Mouse (Mus musculus): ENCODE measurements at regions not wholly inside any gene's neighbourhood (a gene's known extent, or its start where the extent isn't known, plus 50 kb on each side); places are given as distances from the start of the nearest gene placed in this dataset.
"Not testable (repeated sequence)": the region's sequence is repeated elsewhere in the genome, so short reads cannot be mapped to it uniquely, and the experiment has no call there.

GRCm38 (mm10) chr6:41140916-41141315 lies 105.6 kb upstream of the 2210010C04Rik start:
- H3K9ac ChIP-seq (ENCODE audit: low read depth, low read length): no peak overlapping the region
- H3K9me3 ChIP-seq (replicated peaks; ENCODE audit: control insufficient read depth, low read length): no peaks in the 10 kb centered on the region
- H3K36me3 ChIP-seq (ENCODE audit: control insufficient read depth, insufficient read depth, low read length): no peaks in the 10 kb centered on the region
- no peak overlapping the region for H3K4me2 ChIP-seq
- no peak for ATAC-seq (replicated peaks; ENCODE audit: insufficient number of reproducible peaks, low FRiP score, low TSS enrichment)
- no peak overlapping the region for H3K4me3 ChIP-seq (ENCODE audit: low read depth, low read length)
- H3K27me3 ChIP-seq (ENCODE audit: control insufficient read depth, insufficient read depth, low read length): no peaks in the 10 kb centered on the region
- no peak overlapping the region for H3K27ac ChIP-seq (ENCODE audit: low read depth, low read length)
- 82% methylated on average over 1 of the region's 1 CpGs for WGBS (ENCODE audit: insufficient replicate concordance)
- H3K4me1 ChIP-seq (ENCODE audit: control insufficient read depth, insufficient read depth, low read length): no peaks in the 10 kb centered on the region

GRCm38 (mm10) chr6:41137401-41137777 lies 102.1 kb upstream of the 2210010C04Rik start:
- not testable (repeated sequence) for H3K27ac ChIP-seq (ENCODE audit: low read depth, low read length); H3K4me2 ChIP-seq; H3K27me3 ChIP-seq (ENCODE audit: control insufficient read depth, insufficient read depth, low read length)

GRCm38 (mm10) chr6:41136717-41137400 lies 101.5 kb upstream of the 2210010C04Rik start:
- Histone ChIP-seq H3K9ac (ENCODE audit: low read depth, low read length) (no peak overlapping the region), H3K9me3 (replicated peaks; ENCODE audit: control insufficient read depth, low read length) (no peaks in the 10 kb centered on the region), H3K4me1 (ENCODE audit: control insufficient read depth, insufficient read depth, low read length) (no peaks in the 10 kb centered on the region), H3K27ac (ENCODE audit: low read depth, low read length) (no peak overlapping the region), H3K27me3 (ENCODE audit: control insufficient read depth, insufficient read depth, low read length) (no peaks in the 10 kb centered on the region), H3K4me2 (no peak overlapping the region), H3K4me3 (ENCODE audit: low read depth, low read length) (no peak overlapping the region), H3K36me3 (ENCODE audit: control insufficient read depth, insufficient read depth, low read length) (no peaks in the 10 kb centered on the region)
- WGBS (ENCODE audit: insufficient replicate concordance): 37% methylated on average over 6 of the region's 6 CpGs
- 0 out of 2 replicates have a peak, but pooled peaks have one; percentile 18 for ATAC-seq (replicated peaks; ENCODE audit: insufficient number of reproducible peaks, low FRiP score, low TSS enrichment)

More at GRCm38 (mm10) chr6:41137401-41137777, 102.1 kb upstream of the 2210010C04Rik start:
- not testable (repeated sequence) for H3K4me1 ChIP-seq (ENCODE audit: control insufficient read depth, insufficient read depth, low read length); H3K4me3 ChIP-seq (ENCODE audit: low read depth, low read length); H3K9ac ChIP-seq (ENCODE audit: low read depth, low read length); ATAC-seq (replicated peaks; ENCODE audit: insufficient number of reproducible peaks, low FRiP score, low TSS enrichment); H3K9me3 ChIP-seq (replicated peaks; ENCODE audit: control insufficient read depth, low read length); H3K36me3 ChIP-seq (ENCODE audit: control insufficient read depth, insufficient read depth, low read length)
- WGBS (ENCODE audit: insufficient replicate concordance): 56% methylated on average over 2 of the region's 2 CpGs

DNA sequence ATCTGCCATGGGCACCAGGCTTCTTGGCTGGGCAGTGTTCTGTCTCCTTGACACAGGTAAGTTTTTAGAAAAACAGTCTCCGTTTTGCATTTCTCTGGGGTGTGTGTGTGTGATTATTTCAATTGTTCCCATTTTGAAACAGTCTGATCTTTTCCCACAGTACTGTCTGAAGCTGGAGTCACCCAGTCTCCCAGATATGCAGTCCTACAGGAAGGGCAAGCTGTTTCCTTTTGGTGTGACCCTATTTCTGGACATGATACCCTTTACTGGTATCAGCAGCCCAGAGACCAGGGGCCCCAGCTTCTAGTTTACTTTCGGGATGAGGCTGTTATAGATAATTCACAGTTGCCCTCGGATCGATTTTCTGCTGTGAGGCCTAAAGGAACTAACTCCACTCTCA lies 99.9 kb upstream of the 2210010C04Rik start:
- H3K4me3 ChIP-seq (ENCODE audit: low read depth, low read length): no peak overlapping the region
- H3K27ac ChIP-seq (ENCODE audit: low read depth, low read length): no peak overlapping the region
- H3K4me2 ChIP-seq: no peak overlapping the region
- no peaks in the 10 kb centered on the region for H3K9me3 ChIP-seq (replicated peaks; ENCODE audit: control insufficient read depth, low read length)
- no peaks in the 10 kb centered on the region for H3K4me1 ChIP-seq (ENCODE audit: control insufficient read depth, insufficient read depth, low read length)
- no peak overlapping the region for H3K9ac ChIP-seq (ENCODE audit: low read depth, low read length)
- no peaks in the 10 kb centered on the region for H3K27me3 ChIP-seq (ENCODE audit: control insufficient read depth, insufficient read depth, low read length)
- WGBS (ENCODE audit: insufficient replicate concordance): 41% methylated on average over 4 of the region's 4 CpGs
- ATAC-seq (replicated peaks; ENCODE audit: insufficient number of reproducible peaks, low FRiP score, low TSS enrichment): no peak
- no peaks in the 10 kb centered on the region for H3K36me3 ChIP-seq (ENCODE audit: control insufficient read depth, insufficient read depth, low read length)

- no peak overlapping the region for H3K4me2 ChIP-seq
- no peaks in the 10 kb centered on the region for H3K36me3 ChIP-seq (ENCODE audit: control insufficient read depth, insufficient read depth, low read length)
- ATAC-seq (replicated peaks; ENCODE audit: insufficient number of reproducible peaks, low FRiP score, low TSS enrichment): no peak
- H3K27me3 ChIP-seq (ENCODE audit: control insufficient read depth, insufficient read depth, low read length): no peaks in the 10 kb centered on the region
- no peak overlapping the region for H3K4me3 ChIP-seq (ENCODE audit: low read depth, low read length)
- H3K9ac ChIP-seq (ENCODE audit: low read depth, low read length): no peak overlapping the region
- H3K27ac ChIP-seq (ENCODE audit: low read depth, low read length): no peak overlapping the region
- no peaks in the 10 kb centered on the region for H3K9me3 ChIP-seq (replicated peaks; ENCODE audit: control insufficient read depth, low read length)
- 83% methylated on average over 4 of the region's 4 CpGs for WGBS (ENCODE audit: insufficient replicate concordance)
- no peaks in the 10 kb centered on the region for H3K4me1 ChIP-seq (ENCODE audit: control insufficient read depth, insufficient read depth, low read length)
Observed at GRCm38 (mm10) chr6:41129906-41130305, 94.6 kb upstream of the 2210010C04Rik start.

DNA sequence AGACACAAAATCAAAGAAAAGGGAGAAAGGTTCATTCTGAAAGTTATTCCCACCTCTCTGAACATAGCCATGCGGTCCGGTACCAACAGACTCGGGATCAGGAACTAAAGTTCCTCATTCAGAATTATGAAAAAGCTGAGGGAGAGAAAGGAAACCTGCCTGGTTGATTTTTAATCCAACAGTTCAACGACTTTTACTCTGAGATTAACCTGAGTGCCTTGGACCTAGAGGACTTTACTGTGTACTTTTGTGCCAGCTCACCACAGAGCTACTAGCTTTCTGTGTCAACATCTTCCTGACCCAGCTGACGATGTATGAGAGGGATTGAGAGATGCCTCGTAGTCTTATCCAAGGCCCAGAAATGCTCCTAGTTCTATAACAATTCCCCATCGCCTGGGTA lies 92.5 kb upstream of the 2210010C04Rik start:
- 77% methylated on average over 7 of the region's 7 CpGs for WGBS (ENCODE audit: insufficient replicate concordance)
- H3K27ac ChIP-seq (ENCODE audit: low read depth, low read length): no peak overlapping the region
- no peaks in the 10 kb centered on the region for H3K4me1 ChIP-seq (ENCODE audit: control insufficient read depth, insufficient read depth, low read length)
- no peaks in the 10 kb centered on the region for H3K9me3 ChIP-seq (replicated peaks; ENCODE audit: control insufficient read depth, low read length)
- no peak overlapping the region for H3K9ac ChIP-seq (ENCODE audit: low read depth, low read length)
- H3K36me3 ChIP-seq (ENCODE audit: control insufficient read depth, insufficient read depth, low read length): no peaks in the 10 kb centered on the region
- H3K4me3 ChIP-seq (ENCODE audit: low read depth, low read length): no peak overlapping the region
- no peak for ATAC-seq (replicated peaks; ENCODE audit: insufficient number of reproducible peaks, low FRiP score, low TSS enrichment)
- no peak overlapping the region for H3K4me2 ChIP-seq
- H3K27me3 ChIP-seq (ENCODE audit: control insufficient read depth, insufficient read depth, low read length): no peaks in the 10 kb centered on the region

- H3K36me3 ChIP-seq (ENCODE audit: control insufficient read depth, insufficient read depth, low read length): no peaks in the 10 kb centered on the region
- H3K4me2 ChIP-seq: no peak overlapping the region
- no peak overlapping the region for H3K9ac ChIP-seq (ENCODE audit: low read depth, low read length)
- ATAC-seq (replicated peaks; ENCODE audit: insufficient number of reproducible peaks, low FRiP score, low TSS enrichment): no peak
- no peaks in the 10 kb centered on the region for H3K27me3 ChIP-seq (ENCODE audit: control insufficient read depth, insufficient read depth, low read length)
- H3K27ac ChIP-seq (ENCODE audit: low read depth, low read length): no peak overlapping the region
- H3K9me3 ChIP-seq (replicated peaks; ENCODE audit: control insufficient read depth, low read length): no peaks in the 10 kb centered on the region
- no peaks in the 10 kb centered on the region for H3K4me1 ChIP-seq (ENCODE audit: control insufficient read depth, insufficient read depth, low read length)
- H3K4me3 ChIP-seq (ENCODE audit: low read depth, low read length): no peak overlapping the region
Observed at GRCm38 (mm10) chr6:41126855-41127254, 91.5 kb upstream of the 2210010C04Rik start.

- Histone ChIP-seq H3K36me3 (ENCODE audit: control insufficient read depth, insufficient read depth, low read length) (no peaks in the 10 kb centered on the region), H3K4me2 (no peak overlapping the region), H3K9ac (ENCODE audit: low read depth, low read length) (no peak overlapping the region), H3K4me3 (ENCODE audit: low read depth, low read length) (no peak overlapping the region), H3K9me3 (replicated peaks; ENCODE audit: control insufficient read depth, low read length) (no peaks in the 10 kb centered on the region), H3K27me3 (ENCODE audit: control insufficient read depth, insufficient read depth, low read length) (no peaks in the 10 kb centered on the region), H3K27ac (ENCODE audit: low read depth, low read length) (no peak overlapping the region), H3K4me1 (ENCODE audit: control insufficient read depth, insufficient read depth, low read length) (no peaks in the 10 kb centered on the region)
- WGBS (ENCODE audit: insufficient replicate concordance): 82% methylated on average over 3 of the region's 3 CpGs
- ATAC-seq (replicated peaks; ENCODE audit: insufficient number of reproducible peaks, low FRiP score, low TSS enrichment): no peak
Observed at GRCm38 (mm10) chr6:41121641-41122040, 86.3 kb upstream of the 2210010C04Rik start.

- Histone ChIP-seq H3K36me3 (ENCODE audit: control insufficient read depth, insufficient read depth, low read length) (no peaks in the 10 kb centered on the region), H3K4me3 (ENCODE audit: low read depth, low read length) (no peak overlapping the region), H3K27ac (ENCODE audit: low read depth, low read length) (no peak overlapping the region), H3K4me2 (no peak overlapping the region), H3K4me1 (ENCODE audit: control insufficient read depth, insufficient read depth, low read length) (no peaks in the 10 kb centered on the region), H3K9me3 (replicated peaks; ENCODE audit: control insufficient read depth, low read length) (no peaks in the 10 kb centered on the region), H3K27me3 (ENCODE audit: control insufficient read depth, insufficient read depth, low read length) (no peaks in the 10 kb centered on the region), H3K9ac (ENCODE audit: low read depth, low read length) (no peak overlapping the region)
- ATAC-seq (replicated peaks; ENCODE audit: insufficient number of reproducible peaks, low FRiP score, low TSS enrichment): no peak
- 63% methylated on average over 2 of the region's 2 CpGs for WGBS (ENCODE audit: insufficient replicate concordance)
Observed at GRCm38 (mm10) chr6:41119176-41119575, 83.9 kb upstream of the 2210010C04Rik start.

All from heart, embryonic 11.5 days (tissue).